Mouse (Mus musculus): ENCODE measurements around the gene Slc50a1. TPM values are rescaled to one million over a fixed set of nuclear protein-coding genes. Genes with fewer than 3 reads are reported as not detected.
A peak's percentile ranks its signal among the peaks of the same experiment; 100 is the strongest.

Gene Slc50a1
- total and polyA plus RNA-seq, 3 experiments, result 41.8 to 56.0 (median 50.9) TPM

DNA sequence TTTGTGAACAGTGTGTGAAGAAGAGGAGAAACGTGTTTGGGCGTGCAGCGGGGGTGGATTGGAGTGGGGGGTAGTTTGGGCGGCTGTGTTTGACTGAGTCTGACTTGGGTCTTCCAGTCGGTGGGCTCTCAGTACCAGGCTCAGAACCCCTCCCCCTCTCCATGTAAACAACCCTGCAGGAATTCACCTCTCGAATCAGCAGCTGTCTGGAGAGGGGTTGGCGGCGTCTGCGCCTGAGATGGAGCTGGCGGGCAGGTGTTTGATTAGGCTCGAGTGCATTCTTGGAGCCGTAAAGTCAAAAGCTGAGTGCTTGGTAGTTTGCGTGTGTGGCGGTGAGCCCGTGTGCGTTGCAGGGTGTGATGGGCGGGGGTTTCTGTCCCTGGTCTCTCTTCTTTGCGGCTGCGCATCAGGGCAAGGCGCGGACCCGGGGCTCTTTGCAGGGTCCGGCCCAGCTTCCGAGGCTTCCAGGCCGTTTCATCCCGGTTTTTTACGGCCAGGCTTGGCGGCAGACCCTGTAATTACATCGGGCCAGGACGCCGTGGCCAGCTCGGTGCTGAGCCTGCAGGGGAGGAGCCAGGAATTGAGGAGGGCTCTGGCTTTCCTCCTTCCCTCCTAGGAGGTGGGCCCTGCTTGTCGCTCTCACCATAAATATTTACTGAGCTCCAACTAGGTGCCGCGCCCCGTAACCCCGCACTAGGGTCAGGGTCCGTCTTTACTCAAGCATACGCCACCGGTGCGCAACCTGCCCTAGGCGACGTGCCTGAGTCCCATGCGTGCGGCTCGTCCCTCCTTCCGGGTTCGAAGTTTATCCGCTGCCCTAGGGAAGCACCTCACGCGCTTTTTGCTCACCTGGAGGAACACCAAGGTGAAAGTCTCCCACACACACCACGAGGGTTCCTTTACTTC is 10.5 kb upstream of the Slc50a1 start, which contains the start of gene Efna1:
Gene Efna1, minus strand, starts transcription at position 537 of the 906 bp plus-strand sequence.
- no peak within 1 kb of the TSS for H3K27ac ChIP-seq (ENCODE audit: insufficient read depth, low read depth)

DNA sequence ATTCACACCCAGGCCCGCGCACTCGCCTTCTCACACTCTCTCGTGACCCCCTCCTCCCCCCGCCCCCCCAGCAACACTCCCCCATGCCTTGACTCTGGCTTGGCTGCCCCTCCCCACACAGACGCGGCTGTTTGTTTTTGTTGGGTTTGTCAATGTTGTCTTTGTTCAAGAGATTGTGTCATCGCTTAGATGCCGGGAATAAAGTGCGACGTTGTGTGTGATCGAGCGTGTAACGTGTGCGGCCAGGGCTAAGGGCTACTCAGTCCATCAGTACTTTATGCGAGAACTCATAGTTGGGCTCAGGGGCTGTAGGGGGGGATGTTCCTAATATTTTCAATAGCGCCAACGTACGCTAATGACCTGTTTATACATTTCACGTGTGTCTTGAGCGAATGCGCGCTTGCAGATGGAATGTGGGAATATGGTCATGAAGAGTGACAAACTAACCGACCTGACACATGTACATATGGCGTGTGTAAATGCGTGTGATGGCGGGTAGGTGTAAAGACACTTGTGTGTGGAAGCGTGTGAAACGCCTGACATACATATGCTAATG is 9.8 kb upstream of the Slc50a1 start:
- in situ Hi-C loops (cut with MboI; ENCODE audit: low pct_ligation_motif_present, low pct_unique_long_range_greater_than_20kb, low sequenced_read_pairs), result no loop called here
- Histone ChIP-seq H3K9ac (ENCODE audit: insufficient read depth, low read depth) (peak overlapping the region; percentile 66), H3K27ac (ENCODE audit: insufficient read depth, low read depth) (no peak overlapping the region), H3K27me3 (replicated peaks) (peaks cover 7% of the 10 kb centered on the region), H3K36me3 (replicated peaks in 1 of 2; ENCODE audit: control insufficient read depth in 1 of 2, insufficient read depth in 1 of 2, low read length in 1 of 2) (no peaks in the 10 kb centered on the region), H3K9me3 (replicated peaks; ENCODE audit: low read length) (no peaks in the 10 kb centered on the region), H3K4me1 (ENCODE audit: control insufficient read depth in 1 of 2, insufficient read depth in 2 of 2) (peaks cover 13 to 32% of the 10 kb centered on the region in 2 experiments), H3K4me2 (ENCODE audit: insufficient read depth, low read depth, poor library complexity, severe bottlenecking) (peak overlapping the region; percentile 68), H3K79me2 (replicated peaks; ENCODE audit: control insufficient read depth, extremely low read depth, insufficient read depth, poor library complexity, severe bottlenecking) (no peaks in the 10 kb centered on the region), H3K4me3 (replicated peaks in 1 of 3; ENCODE audit: low read depth in 2 of 3, low read length in 2 of 3, poor library complexity in 1 of 3) (peak overlapping the region; percentile 51 to 54 (median 51))
- DNase-seq (ENCODE audit: extremely low read depth), result no peak
- dilution Hi-C loops (cut with MboI; ENCODE audit: extremely low pct_ligation_motif_present, extremely low pct_unique_long_range_greater_than_20kb, low sequenced_read_pairs), result no loop called here
- TF ChIP-seq ETS1 (conservative IDR thresholded peaks at IDR 0.05; ENCODE audit: low read depth, low read length) (no peak), CHD2 (IDR thresholded peaks at IDR 0.05; ENCODE audit: low read length) (no peak), MEF2A (IDR thresholded peaks at IDR 0.05; ENCODE audit: borderline replicate concordance, low read depth, low read length) (no peak), MYC (IDR thresholded peaks at IDR 0.05; ENCODE audit: low read depth, low read length) (no peak), ZNF384 (IDR thresholded peaks at IDR 0.05; ENCODE audit: low read depth, low read length) (no peak), CHD1 (IDR thresholded peaks at IDR 0.05; ENCODE audit: low read depth, low read length) (no peak), UBTF (IDR thresholded peaks at IDR 0.05; ENCODE audit: low read depth, low read length) (no peak), RAD21 (IDR thresholded peaks at IDR 0.05; ENCODE audit: low read depth, low read length) (no peak), ELF1 (IDR thresholded peaks at IDR 0.05; ENCODE audit: low read depth, low read length) (no peak), ZC3H11A (IDR thresholded peaks at IDR 0.05; ENCODE audit: low read depth, low read length) (no peak), E2F4 (IDR thresholded peaks at IDR 0.05; ENCODE audit: insufficient replicate concordance, low read depth, low read length) (no peak), SIN3A (IDR thresholded peaks at IDR 0.05; ENCODE audit: low read length) (no peak), HCFC1 (IDR thresholded peaks at IDR 0.05; ENCODE audit: low read depth, low read length) (no peak), CTCF (conservative IDR thresholded peaks at IDR 0.05 in 1 of 2, IDR thresholded peaks at IDR 0.05 in 1 of 2; ENCODE audit: low read depth in 2 of 2, low read length in 2 of 2) (no peak), EP300 (IDR thresholded peaks at IDR 0.05; ENCODE audit: low read length) (no peak), ZKSCAN1 (IDR thresholded peaks at IDR 0.05; ENCODE audit: borderline replicate concordance, low read depth, low read length) (no peak), USF1 (IDR thresholded peaks at IDR 0.05; ENCODE audit: low read depth, low read length) (no peak)

More for the DNA sequence above, 10.5 kb upstream of the Slc50a1 start, which contains the start of gene Efna1:
- peaks cover 20 to 38% of the 10 kb centered on the region in 2 experiments for H3K4me1 ChIP-seq (ENCODE audit: control insufficient read depth in 1 of 2, insufficient read depth in 2 of 2)
- no peaks in the 10 kb centered on the region for H3K79me2 ChIP-seq (replicated peaks; ENCODE audit: control insufficient read depth, extremely low read depth, insufficient read depth, poor library complexity, severe bottlenecking)
- in situ Hi-C loops (cut with MboI; ENCODE audit: low pct_ligation_motif_present, low pct_unique_long_range_greater_than_20kb, low sequenced_read_pairs) (no loop called here), dilution Hi-C loops (cut with MboI; ENCODE audit: extremely low pct_ligation_motif_present, extremely low pct_unique_long_range_greater_than_20kb, low sequenced_read_pairs) (no loop called here)
- H3K9ac ChIP-seq (ENCODE audit: insufficient read depth, low read depth), result peak within 1 kb of the TSS; percentile 66; the same call in 1 of the 2 replicates
- peaks cover 7% of the 10 kb centered on the region for H3K27me3 ChIP-seq (replicated peaks)
- H3K36me3 ChIP-seq (replicated peaks in 1 of 2; ENCODE audit: control insufficient read depth in 1 of 2, insufficient read depth in 1 of 2, low read length in 1 of 2), result no peaks in the 10 kb centered on the region
- H3K4me2 ChIP-seq (ENCODE audit: insufficient read depth, low read depth, poor library complexity, severe bottlenecking), result peak within 1 kb of the TSS; percentile 68
- no peak for DNase-seq (ENCODE audit: extremely low read depth)
- no peaks in the 10 kb centered on the region for H3K9me3 ChIP-seq (replicated peaks; ENCODE audit: low read length)
- TF ChIP-seq BHLHE40 (IDR thresholded peaks at IDR 0.05; ENCODE audit: low read depth, low read length) (no peak), SIN3A (IDR thresholded peaks at IDR 0.05; ENCODE audit: low read length) (no peak), RAD21 (IDR thresholded peaks at IDR 0.05; ENCODE audit: low read depth, low read length) (no peak), POLR2A (IDR thresholded peaks at IDR 0.05; ENCODE audit: low read depth, low read length) (no peak), ZMIZ1 (IDR thresholded peaks at IDR 0.05; ENCODE audit: low read depth, low read length) (no peak), HCFC1 (IDR thresholded peaks at IDR 0.05; ENCODE audit: low read depth, low read length) (no peak), TBP (conservative IDR thresholded peaks at IDR 0.05; ENCODE audit: low read depth, low read length) (no peak), EP300 (IDR thresholded peaks at IDR 0.05; ENCODE audit: low read length) (no peak), RCOR1 (conservative IDR thresholded peaks at IDR 0.05; ENCODE audit: low read depth, low read length) (no peak), ZKSCAN1 (IDR thresholded peaks at IDR 0.05; ENCODE audit: borderline replicate concordance, low read depth, low read length) (no peak), KAT2A (IDR thresholded peaks at IDR 0.05; ENCODE audit: insufficient replicate concordance, low read length) (no peak), GABPA (IDR thresholded peaks at IDR 0.05; ENCODE audit: insufficient replicate concordance, low read depth, low read length) (no peak), ETS1 (conservative IDR thresholded peaks at IDR 0.05; ENCODE audit: low read depth, low read length) (no peak), USF2 (conservative IDR thresholded peaks at IDR 0.05; ENCODE audit: low read depth, low read length) (no peak), ZNF384 (IDR thresholded peaks at IDR 0.05; ENCODE audit: low read depth, low read length) (no peak)
- no peak within 1 kb of the TSS for H3K4me3 ChIP-seq (replicated peaks in 1 of 3; ENCODE audit: low read depth in 2 of 3, low read length in 2 of 3, poor library complexity in 1 of 3)

Data from CH12.LX (cell line).